Mouse (Mus musculus) gastrocnemius, postnatal 36 days (tissue): ENCODE measurements around the gene Ezr. TPM values are rescaled to one million over a fixed set of nuclear protein-coding genes. Genes with fewer than 3 reads are reported as not detected.

Source experiments
- total RNA-seq, 2 experiments: library from RNA; stranded (reverse); gene quantifications; 2 replicates each; pipeline ENCODE4 v1.2.3; 2021

Gene Ezr
- total RNA-seq, 2 experiments from 2014 or later = 2.1 to 2.5 TPM

Other genes starting within 250 kb of the Ezr start
- 1 to 10 TPM; 1.6 to 2.7 TPM for gene Dynlt1c, start 181.1 kb downstream of the Ezr start, total RNA-seq
- 10 to 100 TPM; 48.9 to 50.1 TPM for gene Dynlt1f, start 126.9 kb downstream of the Ezr start, total RNA-seq
- gene Sytl3, start 123.7 kb downstream of the Ezr start, total RNA-seq = 1 to 10 TPM in 1 of 2 experiments, under 1 TPM in 1; 0.69 to 1.6 TPM
- gene Rsph3b, start 165.9 kb upstream of the Ezr start, total RNA-seq = 10 to 100 TPM; 19.0 to 23.9 TPM
- 10 to 100 TPM; 10.5 to 12.0 TPM for gene Tagap1, start 178.4 kb upstream of the Ezr start, total RNA-seq
- 100 to 1,000 TPM in 1 of 2 experiments, 10 to 100 TPM in 1; 99.0 to 102 TPM for gene Rnaset2b, start 187.8 kb upstream of the Ezr start, total RNA-seq
- gene Gm49721, start 196.1 kb upstream of the Ezr start, total RNA-seq = not detected
- not detected for gene Gm1604a, start 242.8 kb upstream of the Ezr start, total RNA-seq